Mouse (Mus musculus) kidney, embryonic 15.5 days (tissue): ENCODE measurements around the gene Zfp113. TPM values are rescaled to one million over a fixed set of nuclear protein-coding genes. Genes with fewer than 3 reads are reported as not detected.
A peak's percentile ranks its signal among the peaks of the same experiment; 100 is the strongest.

Experiments
- ATAC-seq: fragments of 200-750 bp; cut with Nextera tagmentation; replicated peaks from 2 replicates; pipeline ENCODE4 v1.8.0; 2017; ENCODE audit warnings: moderate TSS enrichment; ENCODE audit not compliant: low FRiP score
- H3K27ac ChIP-seq: fragments of 300-500 bp; sonication (generic); 2 replicates; pipeline ENCODE4 v1.5.1; 2015; ENCODE audit warnings: mild to moderate bottlenecking, inconsistent platforms
- H3K27me3 ChIP-seq: fragments of 300-500 bp; sonication (generic); 2 replicates; pipeline ENCODE4 v1.6.1; 2015; ENCODE audit warnings: inconsistent platforms
- H3K36me3 ChIP-seq: fragments of 300-500 bp; sonication (generic); 2 replicates; pipeline ENCODE4 v1.6.1; 2015; ENCODE audit warnings: inconsistent platforms
- H3K4me1 ChIP-seq: fragments of 300-500 bp; sonication (generic); 2 replicates; pipeline ENCODE4 v1.6.1; 2015; ENCODE audit warnings: inconsistent platforms
- H3K4me2 ChIP-seq: fragments of 300-500 bp; sonication (generic); 2 replicates; pipeline ENCODE4 v1.6.1; 2015; ENCODE audit warnings: moderate library complexity, mild to moderate bottlenecking, inconsistent platforms
- H3K4me3 ChIP-seq: fragments of 300-500 bp; sonication (generic); replicated peaks from 2 replicates; pipeline ENCODE4 v1.5.1; 2015; ENCODE audit warnings: mild to moderate bottlenecking, inconsistent platforms
- H3K9ac ChIP-seq: fragments of 300-500 bp; sonication (generic); 2 replicates; pipeline ENCODE4 v1.6.1; 2015; ENCODE audit warnings: mild to moderate bottlenecking, inconsistent platforms
- H3K9me3 ChIP-seq: fragments of 300-500 bp; sonication (generic); replicated peaks from 2 replicates; pipeline ENCODE4 v1.6.1; 2016; ENCODE audit warnings: inconsistent platforms
- WGBS: fragments of 180-500 bp; shearing (Covaris S2); methylation state at CpG from one replicate; pipeline ENCODE4 v1.1.7; 2015; ENCODE audit warnings: mixed read lengths; 5-methylcytosine and 5-hydroxymethylcytosine counted together
- polyA plus RNA-seq: library from polyadenylated mRNA; unstranded; fragments of >200 nt; fragmentation: Nextera tagmentation; extraction: Ambion mirVana; gene quantifications from 2 replicates; pipeline ENCODE4 v1.2.1, GENCODE M21; 2015

The Zfp113 gene
- polyA plus RNA-seq, 1 experiment from 2014 or later: 23.2 TPM

- Histone ChIP-seq H3K27me3 (no peaks in the 10 kb centered on the region), H3K4me3 (peak overlapping the region; percentile 72), H3K27ac (peak overlapping the region; percentile 96), H3K36me3 (peaks cover 66% of the 10 kb centered on the region), H3K4me1 (peaks cover 30% of the 10 kb centered on the region), H3K9me3 (no peaks in the 10 kb centered on the region), H3K4me2 (peak overlapping the region; percentile 78), H3K9ac (peak overlapping the region; percentile 72)
- under 1% methylated on average over 47 of the region's 47 CpGs for WGBS
- ATAC-seq: peak; percentile 91
These were observed 15.5 kb upstream of the Zfp113 start for GRCm38 (mm10) chr5:138170936-138171561.

- no peak for ATAC-seq
- no peak overlapping the region for H3K27ac ChIP-seq
- H3K4me2 ChIP-seq: no peak overlapping the region
- H3K27me3 ChIP-seq: no peaks in the 10 kb centered on the region
- no peaks in the 10 kb centered on the region for H3K9me3 ChIP-seq
- H3K9ac ChIP-seq: no peak overlapping the region
- 66% methylated on average over 8 of the region's 8 CpGs for WGBS
- H3K36me3 ChIP-seq: peaks cover 78% of the 10 kb centered on the region
- H3K4me1 ChIP-seq: peaks cover 34% of the 10 kb centered on the region
- no peak overlapping the region for H3K4me3 ChIP-seq
These were observed 10.1 kb upstream of the Zfp113 start for GRCm38 (mm10) chr5:138165594-138165993.

- Histone ChIP-seq H3K27me3 (no peaks in the 10 kb centered on the region), H3K9ac (no peak overlapping the region), H3K4me1 (peaks cover 25% of the 10 kb centered on the region), H3K9me3 (no peaks in the 10 kb centered on the region), H3K36me3 (peaks cover 64% of the 10 kb centered on the region), H3K4me3 (no peak overlapping the region), H3K4me2 (no peak overlapping the region), H3K27ac (no peak overlapping the region)
- ATAC-seq: no peak
- WGBS: 69% methylated on average over 10 of the region's 10 CpGs
These were observed 8.1 kb upstream of the Zfp113 start for GRCm38 (mm10) chr5:138163610-138164009.

GRCm38 (mm10) chr5:138163046-138163445 lies 7.5 kb upstream of the Zfp113 start:
- H3K4me3 ChIP-seq: no peak overlapping the region
- H3K36me3 ChIP-seq: peaks cover 59% of the 10 kb centered on the region
- H3K9ac ChIP-seq: no peak overlapping the region
- ATAC-seq: no peak
- WGBS: 62% methylated on average over 6 of the region's 6 CpGs
- H3K9me3 ChIP-seq: no peaks in the 10 kb centered on the region
- H3K27me3 ChIP-seq: no peaks in the 10 kb centered on the region
- no peak overlapping the region for H3K4me2 ChIP-seq
- H3K4me1 ChIP-seq: peaks cover 25% of the 10 kb centered on the region
- no peak overlapping the region for H3K27ac ChIP-seq

GRCm38 (mm10) chr5:138160842-138161665 lies 5.5 kb upstream of the Zfp113 start, which contains the start of gene Cops6:
Gene Cops6 (plus strand): TSS chr5:138161071.
- H3K9ac ChIP-seq: peak within 1 kb of the TSS; percentile 81
- H3K36me3 ChIP-seq: peaks cover 39% of the 10 kb centered on the region
- 1% methylated on average over 42 of the region's 42 CpGs for WGBS
- peak within 1 kb of the TSS; percentile 79 for H3K4me3 ChIP-seq
- peak; percentile 96 for ATAC-seq
- peaks cover 22% of the 10 kb centered on the region for H3K4me1 ChIP-seq
- peak within 1 kb of the TSS; percentile 61 for H3K4me2 ChIP-seq
- H3K9me3 ChIP-seq: no peaks in the 10 kb centered on the region
- no peaks in the 10 kb centered on the region for H3K27me3 ChIP-seq
- H3K27ac ChIP-seq: peak within 1 kb of the TSS; percentile 82

- H3K4me1 ChIP-seq: peaks cover 21% of the 10 kb centered on the region
- no peaks in the 10 kb centered on the region for H3K9me3 ChIP-seq
- H3K9ac ChIP-seq: peak overlapping the region; percentile 81; the same call in 1 of the 2 replicates
- H3K36me3 ChIP-seq: peaks cover 31% of the 10 kb centered on the region
- H3K4me2 ChIP-seq: peak overlapping the region; percentile 61
- H3K4me3 ChIP-seq: peak overlapping the region; percentile 79
- WGBS: 67% methylated on average over 7 of the region's 7 CpGs
- no peaks in the 10 kb centered on the region for H3K27me3 ChIP-seq
- no peak for ATAC-seq
- H3K27ac ChIP-seq: peak overlapping the region; percentile 82
These were observed 4.7 kb upstream of the Zfp113 start for GRCm38 (mm10) chr5:138160224-138160762.

GRCm38 (mm10) chr5:138154390-138154789 lies 1.2 kb downstream of the Zfp113 start:
- H3K9me3 ChIP-seq: no peaks in the 10 kb centered on the region
- H3K9ac ChIP-seq: peak overlapping the region; percentile 91
- H3K27me3 ChIP-seq: no peaks in the 10 kb centered on the region
- H3K27ac ChIP-seq: 0 out of 2 replicates have a peak overlapping the region, but pooled peaks have one; percentile 93
- H3K4me3 ChIP-seq: peak overlapping the region; percentile 86
- 87% methylated on average over 3 of the region's 3 CpGs for WGBS
- H3K4me2 ChIP-seq: peak overlapping the region; percentile 72
- no peak for ATAC-seq
- peaks cover 12% of the 10 kb centered on the region for H3K4me1 ChIP-seq
- peaks cover 32% of the 10 kb centered on the region for H3K36me3 ChIP-seq

GRCm38 (mm10) chr5:138138585-138138984 lies 17.0 kb downstream of the Zfp113 start:
- no peak overlapping the region for H3K4me2 ChIP-seq
- no peak for ATAC-seq
- H3K36me3 ChIP-seq: peaks cover 38% of the 10 kb centered on the region
- H3K9me3 ChIP-seq: no peaks in the 10 kb centered on the region
- no peak overlapping the region for H3K4me3 ChIP-seq
- no peak overlapping the region for H3K9ac ChIP-seq
- H3K4me1 ChIP-seq: no peaks in the 10 kb centered on the region
- no peaks in the 10 kb centered on the region for H3K27me3 ChIP-seq
- 67% methylated on average over 4 of the region's 4 CpGs for WGBS
- H3K27ac ChIP-seq: no peak overlapping the region

- Histone ChIP-seq H3K27ac (no peak overlapping the region), H3K4me3 (no peak overlapping the region), H3K4me2 (no peak overlapping the region), H3K9ac (no peak overlapping the region), H3K4me1 (no peaks in the 10 kb centered on the region), H3K27me3 (no peaks in the 10 kb centered on the region), H3K36me3 (peaks cover 38% of the 10 kb centered on the region), H3K9me3 (no peaks in the 10 kb centered on the region)
- 57% methylated on average over 8 of the region's 8 CpGs for WGBS
- ATAC-seq: no peak
These were observed 17.5 kb downstream of the Zfp113 start for GRCm38 (mm10) chr5:138137935-138138549.

- Histone ChIP-seq H3K9me3 (no peaks in the 10 kb centered on the region), H3K4me3 (no peak overlapping the region), H3K27me3 (no peaks in the 10 kb centered on the region), H3K36me3 (peaks cover 41% of the 10 kb centered on the region), H3K9ac (no peak overlapping the region), H3K4me2 (no peak overlapping the region), H3K4me1 (no peaks in the 10 kb centered on the region), H3K27ac (no peak overlapping the region)
- ATAC-seq: no peak
- WGBS: 70% methylated on average over 4 of the region's 4 CpGs
These were observed 18.3 kb downstream of the Zfp113 start for GRCm38 (mm10) chr5:138137257-138137656.

GRCm38 (mm10) chr5:138132425-138133064 lies 23.0 kb downstream of the Zfp113 start:
- ATAC-seq: no peak
- 55% methylated on average over 5 of the region's 5 CpGs for WGBS
- Histone ChIP-seq H3K27ac (no peak overlapping the region), H3K36me3 (peaks cover 74% of the 10 kb centered on the region), H3K27me3 (no peaks in the 10 kb centered on the region), H3K4me2 (no peak overlapping the region), H3K4me3 (no peak overlapping the region), H3K9me3 (no peaks in the 10 kb centered on the region), H3K9ac (no peak overlapping the region), H3K4me1 (no peaks in the 10 kb centered on the region)
